Mouse (Mus musculus): Measurements from ENCODE around the gene Sh3pxd2a. TPM values are rescaled to one million over a fixed set of nuclear protein-coding genes. Genes with fewer than 3 reads are reported as not detected.

The Sh3pxd2a gene
- polyA plus RNA-seq, 1 experiment from 2014 or later: 4.1 TPM

- 31% methylated on average over 11 of the region's 11 CpGs for WGBS
- Histone ChIP-seq H3K9me3 (ENCODE audit: control insufficient read depth, low read length) (no peaks in the 10 kb centered on the region), H3K27me3 (ENCODE audit: control insufficient read depth, insufficient read depth, low read length) (no peaks in the 10 kb centered on the region), H3K4me1 (ENCODE audit: control insufficient read depth, insufficient read depth, low read length) (peaks cover 23% of the 10 kb centered on the region), H3K36me3 (ENCODE audit: control insufficient read depth, insufficient read depth, low read length) (no peaks in the 10 kb centered on the region), H3K4me3 (ENCODE audit: low read depth, low read length) (no peak overlapping the region), H3K4me2 (no peak overlapping the region), H3K27ac (ENCODE audit: low read depth, low read length) (no peak overlapping the region; the same call in 1 of the 2 replicates), H3K9ac (ENCODE audit: low read length) (no peak overlapping the region)
- DNase-seq (ENCODE audit: low spot score, missing footprints) (no peak), ATAC-seq (ENCODE audit: low FRiP score) (peak; percentile 47)
These were observed 136.0 kb downstream of the Sh3pxd2a start for GRCm38 (mm10) chr19:47327896-47328882.

- Histone ChIP-seq H3K4me3 (ENCODE audit: low read depth, low read length) (no peak overlapping the region), H3K9ac (ENCODE audit: low read length) (no peak overlapping the region), H3K27ac (ENCODE audit: low read depth, low read length) (no peak overlapping the region), H3K4me1 (ENCODE audit: control insufficient read depth, insufficient read depth, low read length) (peaks cover 19% of the 10 kb centered on the region), H3K4me2 (no peak overlapping the region), H3K9me3 (ENCODE audit: control insufficient read depth, low read length) (no peaks in the 10 kb centered on the region), H3K27me3 (ENCODE audit: control insufficient read depth, insufficient read depth, low read length) (no peaks in the 10 kb centered on the region), H3K36me3 (ENCODE audit: control insufficient read depth, insufficient read depth, low read length) (no peaks in the 10 kb centered on the region)
- 43% methylated on average over 5 of the region's 5 CpGs for WGBS
- DNase-seq (ENCODE audit: low spot score, missing footprints) (no peak), ATAC-seq (ENCODE audit: low FRiP score) (no peak)
These were observed 138.3 kb downstream of the Sh3pxd2a start for GRCm38 (mm10) chr19:47325881-47326280.

GRCm38 (mm10) chr19:47323096-47323849 lies 140.9 kb downstream of the Sh3pxd2a start:
- H3K4me1 ChIP-seq (ENCODE audit: control insufficient read depth, insufficient read depth, low read length): peaks cover 16% of the 10 kb centered on the region

GRCm38 (mm10) chr19:47320331-47320668 lies 143.9 kb downstream of the Sh3pxd2a start:
- 25% methylated on average over 8 of the region's 8 CpGs for WGBS
- H3K9ac ChIP-seq (ENCODE audit: low read length): peak overlapping the region; percentile 37; the same call in 1 of the 2 replicates

More at GRCm38 (mm10) chr19:47323096-47323849, 140.9 kb downstream of the Sh3pxd2a start:
- no peak overlapping the region for H3K9ac ChIP-seq (ENCODE audit: low read length)
- H3K36me3 ChIP-seq (ENCODE audit: control insufficient read depth, insufficient read depth, low read length): no peaks in the 10 kb centered on the region; the same call in 1 of the 2 replicates
- H3K9me3 ChIP-seq (ENCODE audit: control insufficient read depth, low read length): no peaks in the 10 kb centered on the region
- no peak overlapping the region for H3K4me2 ChIP-seq
- no peak overlapping the region for H3K27ac ChIP-seq (ENCODE audit: low read depth, low read length)
- ATAC-seq (ENCODE audit: low FRiP score) (no peak), DNase-seq (ENCODE audit: low spot score, missing footprints) (no peak)
- no peaks in the 10 kb centered on the region for H3K27me3 ChIP-seq (ENCODE audit: control insufficient read depth, insufficient read depth, low read length)
- H3K4me3 ChIP-seq (ENCODE audit: low read depth, low read length): no peak overlapping the region
- WGBS: 70% methylated on average over 11 of the region's 11 CpGs

GRCm38 (mm10) chr19:47319521-47320330 lies 144.5 kb downstream of the Sh3pxd2a start:
- no peak for ATAC-seq (ENCODE audit: low FRiP score)
- H3K9ac ChIP-seq (ENCODE audit: low read length): no peak overlapping the region; the same call in 1 of the 2 replicates
- no peak overlapping the region for H3K27ac ChIP-seq (ENCODE audit: low read depth, low read length)

More at GRCm38 (mm10) chr19:47320331-47320668, 143.9 kb downstream of the Sh3pxd2a start:
- Histone ChIP-seq H3K27me3 (ENCODE audit: control insufficient read depth, insufficient read depth, low read length) (no peaks in the 10 kb centered on the region), H3K4me1 (ENCODE audit: control insufficient read depth, insufficient read depth, low read length) (peaks cover 19% of the 10 kb centered on the region), H3K36me3 (ENCODE audit: control insufficient read depth, insufficient read depth, low read length) (no peaks in the 10 kb centered on the region; the same call in 1 of the 2 replicates), H3K9me3 (ENCODE audit: control insufficient read depth, low read length) (no peaks in the 10 kb centered on the region), H3K4me2 (no peak overlapping the region), H3K27ac (ENCODE audit: low read depth, low read length) (no peak overlapping the region), H3K4me3 (ENCODE audit: low read depth, low read length) (no peak overlapping the region)
- DNase-seq (ENCODE audit: low spot score, missing footprints): no peak
- no peak for ATAC-seq (ENCODE audit: low FRiP score)

GRCm38 (mm10) chr19:47319061-47319460 lies 145.1 kb downstream of the Sh3pxd2a start:
- no peak for ATAC-seq (ENCODE audit: low FRiP score)
- Histone ChIP-seq H3K27me3 (ENCODE audit: control insufficient read depth, insufficient read depth, low read length) (no peaks in the 10 kb centered on the region), H3K4me1 (ENCODE audit: control insufficient read depth, insufficient read depth, low read length) (peaks cover 32% of the 10 kb centered on the region), H3K4me2 (no peak overlapping the region), H3K27ac (ENCODE audit: low read depth, low read length) (no peak overlapping the region), H3K9me3 (ENCODE audit: control insufficient read depth, low read length) (no peaks in the 10 kb centered on the region), H3K9ac (ENCODE audit: low read length) (no peak overlapping the region), H3K4me3 (ENCODE audit: low read depth, low read length) (no peak overlapping the region), H3K36me3 (ENCODE audit: control insufficient read depth, insufficient read depth, low read length) (no peaks in the 10 kb centered on the region; the same call in 1 of the 2 replicates)
- no peak for DNase-seq (ENCODE audit: low spot score, missing footprints)
- WGBS: 83% methylated on average over 8 of the region's 8 CpGs

More at GRCm38 (mm10) chr19:47319521-47320330, 144.5 kb downstream of the Sh3pxd2a start:
- H3K27me3 ChIP-seq (ENCODE audit: control insufficient read depth, insufficient read depth, low read length): no peaks in the 10 kb centered on the region
- H3K4me3 ChIP-seq (ENCODE audit: low read depth, low read length): no peak overlapping the region
- DNase-seq (ENCODE audit: low spot score, missing footprints): no peak
- H3K4me2 ChIP-seq: no peak overlapping the region
- H3K4me1 ChIP-seq (ENCODE audit: control insufficient read depth, insufficient read depth, low read length): peaks cover 25% of the 10 kb centered on the region
- no peaks in the 10 kb centered on the region for H3K9me3 ChIP-seq (ENCODE audit: control insufficient read depth, low read length)
- H3K36me3 ChIP-seq (ENCODE audit: control insufficient read depth, insufficient read depth, low read length): no peaks in the 10 kb centered on the region; the same call in 1 of the 2 replicates
- 59% methylated on average over 10 of the region's 10 CpGs for WGBS

- DNase-seq (ENCODE audit: low spot score, missing footprints): no peak
- ATAC-seq (ENCODE audit: low FRiP score): no peak
- WGBS: 66% methylated on average over 15 of the region's 15 CpGs
- H3K9ac ChIP-seq (ENCODE audit: low read length): no peak overlapping the region
- no peak overlapping the region for H3K4me2 ChIP-seq
- peaks cover 40% of the 10 kb centered on the region for H3K4me1 ChIP-seq (ENCODE audit: control insufficient read depth, insufficient read depth, low read length)
- H3K9me3 ChIP-seq (ENCODE audit: control insufficient read depth, low read length): no peaks in the 10 kb centered on the region
- H3K36me3 ChIP-seq (ENCODE audit: control insufficient read depth, insufficient read depth, low read length): no peaks in the 10 kb centered on the region; the same call in 1 of the 2 replicates
- no peak overlapping the region for H3K27ac ChIP-seq (ENCODE audit: low read depth, low read length)
- no peaks in the 10 kb centered on the region for H3K27me3 ChIP-seq (ENCODE audit: control insufficient read depth, insufficient read depth, low read length)
- H3K4me3 ChIP-seq (ENCODE audit: low read depth, low read length): no peak overlapping the region
These were observed 146.9 kb downstream of the Sh3pxd2a start for GRCm38 (mm10) chr19:47317063-47317938.
